Mouse (Mus musculus) kidney, adult 11 months (tissue): ENCODE results near the gene Sowaha.
A peak's percentile ranks its signal among the peaks of the same experiment; 100 is the strongest.

Experiments
- DNase-seq: peaks from one replicate; pipeline ENCODE4 v3.0.0; 2022

Gene Sowaha

GRCm38 (mm10) chr11:53479783-53480301 is at the start of gene Sowaha, which contains the start of gene Gm9945:
Sowaha (minus strand) TSS chr11:53480274.
Gm9945 (plus strand) TSS chr11:53480166.
- DNase-seq: peak; percentile 79

- no peak for DNase-seq
Observed at GRCm38 (mm10) chr11:53529253-53529557, 49.1 kb upstream of the Sowaha start.

- DNase-seq: no peak
Observed at GRCm38 (mm10) chr11:53528397-53529252, 48.6 kb upstream of the Sowaha start.

GRCm38 (mm10) chr11:53525461-53525860 is 45.4 kb upstream of the Sowaha start:
- DNase-seq: peak; percentile 73

GRCm38 (mm10) chr11:53524905-53525304 is 44.8 kb upstream of the Sowaha start:
- DNase-seq: no peak

GRCm38 (mm10) chr11:53523545-53524405 is 43.7 kb upstream of the Sowaha start:
- no peak for DNase-seq

DNA sequence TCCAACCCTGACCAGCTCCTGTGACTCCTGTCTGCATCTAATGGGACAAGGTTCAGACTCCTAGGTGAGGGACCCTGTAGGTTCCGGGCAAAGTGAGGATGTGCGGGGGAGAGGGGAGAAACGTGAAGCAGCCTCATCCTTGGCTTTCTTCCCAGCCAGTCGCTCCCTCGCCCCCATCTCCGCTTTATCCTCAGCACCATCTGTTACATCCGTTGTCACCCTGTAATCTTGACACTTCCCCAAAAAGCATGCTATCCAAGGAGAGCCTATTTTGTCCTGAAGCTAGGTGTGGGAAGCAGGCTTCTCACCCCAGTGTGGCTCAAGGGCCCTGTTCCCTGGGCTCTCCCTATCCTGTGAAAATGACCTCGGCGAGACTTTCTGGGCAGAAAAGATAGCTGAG is 42.9 kb upstream of the Sowaha start:
- DNase-seq: no peak

- no peak for DNase-seq
Observed at GRCm38 (mm10) chr11:53522362-53522761, 42.3 kb upstream of the Sowaha start.

- no peak for DNase-seq
Observed at GRCm38 (mm10) chr11:53521821-53522131, 41.7 kb upstream of the Sowaha start.

- DNase-seq: no peak
Observed at GRCm38 (mm10) chr11:53521120-53521820, 41.2 kb upstream of the Sowaha start.

- DNase-seq: no peak
Observed at GRCm38 (mm10) chr11:53520122-53520978, 40.3 kb upstream of the Sowaha start.

DNA sequence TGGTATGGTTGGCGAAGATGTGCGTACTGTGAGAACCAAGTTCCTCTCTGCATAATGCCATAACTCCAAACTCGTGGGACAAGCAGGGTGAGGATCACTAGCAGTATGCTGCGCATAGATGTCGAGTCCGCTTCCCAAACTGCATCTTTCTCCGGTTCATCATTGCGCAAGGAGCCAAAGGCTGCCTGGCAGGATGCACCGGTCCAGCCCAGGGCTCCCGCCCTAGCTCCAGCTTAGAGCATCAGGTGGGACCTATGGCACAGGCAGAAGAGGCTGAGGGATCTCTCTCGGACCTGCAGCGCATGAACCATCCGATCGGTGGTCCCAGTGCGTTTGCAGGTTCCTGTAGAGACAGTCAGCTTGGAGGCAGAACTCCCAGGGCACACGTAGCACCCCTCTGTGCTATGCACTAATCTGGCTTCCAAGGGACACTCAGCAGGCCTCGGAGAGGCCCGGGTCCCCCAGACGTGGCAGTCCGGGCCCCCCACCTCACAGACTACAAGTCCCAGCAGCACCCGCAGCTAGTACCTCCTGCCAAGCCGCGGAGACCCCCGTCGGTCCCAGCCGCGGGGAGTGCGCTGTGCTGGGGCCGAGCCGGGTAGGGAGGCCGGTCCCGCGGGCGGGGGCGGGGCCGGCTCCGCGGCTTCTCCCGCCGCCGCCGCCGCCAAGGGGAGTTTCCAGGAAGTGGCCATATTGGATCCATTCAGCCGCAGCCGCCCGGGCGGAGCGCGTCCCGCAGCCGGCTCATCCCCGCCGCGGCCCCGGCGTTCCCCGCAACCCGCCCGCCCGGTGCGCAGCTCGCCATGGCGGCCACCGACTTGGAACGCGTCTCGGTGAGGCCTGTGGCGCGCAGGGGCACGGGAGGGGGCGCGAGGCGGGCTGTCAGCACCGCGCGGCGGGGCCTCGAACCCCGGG is 39.4 kb upstream of the Sowaha start, which contains the start of gene Sept8:
TSS of gene Sept8 (plus strand) at position 51 of the 915 bp plus-strand sequence.
- DNase-seq: no peak

- no peak for DNase-seq
Observed at GRCm38 (mm10) chr11:53518759-53519158, 38.7 kb upstream of the Sowaha start.

DNA sequence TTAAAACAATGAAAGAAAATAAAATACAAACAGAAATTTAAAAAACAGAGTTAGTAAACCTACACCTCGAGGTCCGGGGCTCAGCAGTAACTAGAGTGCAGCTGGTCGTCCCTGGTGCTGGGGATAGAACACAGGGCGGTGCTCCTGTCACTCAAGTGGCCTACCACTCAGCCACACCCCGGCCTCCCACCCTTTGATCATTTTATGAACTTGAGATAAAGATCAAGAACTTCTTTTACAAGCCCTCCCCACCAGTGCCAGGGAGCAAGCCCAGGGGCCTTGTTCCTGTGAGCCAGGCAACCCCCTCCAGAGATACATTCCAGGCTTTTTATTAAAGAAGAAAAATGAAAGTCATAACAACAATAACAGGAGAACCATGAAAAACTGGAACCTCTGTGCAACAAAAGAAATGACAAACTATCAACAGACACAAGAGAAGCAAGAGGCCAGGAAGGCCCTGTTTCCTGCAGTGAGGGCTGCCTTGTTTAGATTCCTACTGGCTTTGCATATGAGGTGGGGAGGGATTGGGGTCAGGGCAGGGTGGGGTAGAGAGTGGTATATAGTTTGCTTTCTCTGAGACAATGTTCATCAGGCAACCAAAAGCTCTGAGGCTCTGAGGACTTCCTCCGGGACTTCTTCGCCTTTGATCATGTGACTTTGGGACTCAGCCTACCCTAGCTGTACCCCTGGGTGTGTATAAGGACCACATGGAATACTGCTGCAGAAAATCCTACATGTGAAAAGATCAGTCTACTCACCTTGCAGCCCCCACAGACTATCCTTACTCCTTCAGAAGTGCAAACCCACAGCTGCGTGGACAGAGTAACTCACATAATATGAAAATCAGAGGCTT is 36.9 kb upstream of the Sowaha start:
- DNase-seq: no peak

DNA sequence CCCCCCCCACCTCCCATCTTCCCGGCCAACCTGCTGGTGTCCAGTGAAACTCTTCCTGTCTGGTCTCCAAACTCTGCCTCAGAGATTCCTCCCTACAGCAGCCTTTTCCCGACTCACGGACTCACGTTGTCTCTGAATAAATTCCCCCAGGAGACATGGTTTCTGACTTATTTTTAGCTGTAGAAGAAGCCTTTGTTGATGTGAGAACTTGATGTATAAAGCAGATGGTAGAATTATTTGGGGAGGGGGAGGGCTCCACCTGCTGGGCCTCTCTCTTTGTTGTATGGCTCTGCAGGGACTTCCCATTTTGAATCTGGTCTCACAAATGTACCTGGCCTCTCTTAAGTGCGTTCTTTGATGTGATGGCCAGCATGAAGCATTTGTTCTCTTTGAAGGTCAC is 30.3 kb upstream of the Sowaha start:
- no peak for DNase-seq

- DNase-seq: no peak
Observed at GRCm38 (mm10) chr11:53508591-53508990, 28.5 kb upstream of the Sowaha start.

- DNase-seq: peak; percentile 47
Observed at GRCm38 (mm10) chr11:53508152-53508551, 28.1 kb upstream of the Sowaha start.

DNA sequence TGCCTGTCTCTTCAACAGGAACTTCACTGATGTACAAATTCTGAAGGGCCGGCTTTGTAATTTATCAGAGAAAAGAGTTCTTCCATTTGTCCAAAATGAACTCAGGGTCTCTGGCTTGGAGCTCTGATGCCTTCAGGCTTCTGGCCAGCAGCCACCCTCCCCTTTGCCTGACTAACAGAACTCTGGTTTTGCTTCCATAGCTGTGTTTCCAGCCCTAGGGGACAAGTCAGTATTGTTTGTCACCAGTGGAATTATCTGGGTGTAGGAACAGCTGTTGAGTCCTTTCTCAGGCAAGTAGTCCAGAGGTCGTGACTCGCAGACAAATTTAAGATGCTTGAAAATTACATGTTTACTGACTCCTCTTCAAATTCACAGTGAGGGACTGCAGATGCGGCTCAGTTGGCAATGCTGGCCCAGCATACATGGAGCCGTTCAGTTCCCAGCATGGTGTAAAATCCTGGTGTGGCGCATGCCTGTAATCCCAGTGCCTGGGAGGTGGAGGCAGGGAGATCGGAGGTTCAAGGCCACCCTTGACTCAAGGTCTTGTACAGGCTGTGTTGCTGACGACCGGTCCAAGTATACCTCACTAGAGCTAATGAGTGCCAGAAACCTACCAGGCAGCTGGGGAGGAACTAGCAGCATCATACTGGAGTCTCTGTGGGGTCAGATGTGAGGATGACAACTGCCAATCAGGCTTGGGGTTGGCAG is 27.2 kb upstream of the Sowaha start:
- DNase-seq: no peak

DNA sequence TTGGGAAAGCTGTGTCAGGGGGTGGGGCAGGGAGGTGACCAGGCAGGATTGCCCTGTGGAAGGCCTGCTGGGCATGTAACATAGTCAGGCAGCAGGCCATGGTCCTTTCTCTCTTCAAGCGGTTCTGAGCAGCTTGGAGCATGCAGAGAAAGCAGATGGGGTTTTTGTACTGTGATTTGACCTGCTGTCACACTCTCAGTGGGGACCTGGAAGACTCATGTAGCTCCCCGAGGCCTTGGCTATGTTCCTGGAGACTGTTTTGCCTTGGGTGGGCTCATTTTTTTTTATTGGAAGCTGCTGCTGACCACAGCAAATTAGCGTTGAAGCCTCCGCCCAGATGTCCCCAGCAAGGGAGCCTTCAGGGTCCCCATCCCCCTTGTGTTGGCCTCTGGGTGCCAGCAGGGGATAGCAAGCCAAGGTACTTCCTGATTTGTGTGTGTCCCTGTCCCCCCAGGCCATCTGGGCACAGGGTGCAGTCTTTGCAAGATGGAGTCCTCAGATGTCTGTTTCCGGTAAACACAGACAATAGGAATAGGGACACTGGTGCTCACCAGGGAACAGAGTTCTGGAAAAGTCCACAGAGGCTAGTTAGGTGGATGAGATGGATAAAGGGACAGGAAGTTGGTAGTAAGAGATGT is 25.1 kb upstream of the Sowaha start:
- no peak for DNase-seq
